17 mouse cellular contexts compared by ENCODE assay signal in genomic region chr1:71609916-71610315, GRCm38 (mm10).
"Had no signal": no experiment of that assay in that cellular context is flagged by ENCODE, and none has a peak within 500 bp of the region (broad histone marks: within the 10 kb centered on the region; RNA-seq: fewer than 3 reads in every experiment).

No protein-coding gene starts in this region.

- H3K4me1 ChIP-seq: stomach, embryonic 15.5 days had no signal

- H3K9ac ChIP-seq: liver, embryonic 14.5 days; stomach, embryonic 15.5 days had no signal

- H3K4me3 ChIP-seq: left cerebral cortex, adult 2 months; stomach, embryonic 15.5 days had no signal

- H3K9me3 ChIP-seq: stomach, embryonic 15.5 days had no signal

- DNase-seq: kidney, adult 2 months; kidney, postnatal 25 days; layer of hippocampus, postnatal 36 days; lung, adult 18-20 months; lung, postnatal 14 days; lung, postnatal 4 days; midbrain, embryonic 14.5 days; right cerebral cortex, adult 18-20 months; right cerebral cortex, postnatal 14 days; spleen, adult 18-20 months; thymus, postnatal 25 days had no signal

- H3K27ac ChIP-seq: kidney, postnatal 0 days; left cerebral cortex, adult 2 months; liver, embryonic 14.5 days; stomach, embryonic 15.5 days had no signal

- H3K27me3 ChIP-seq: stomach, embryonic 15.5 days had no signal

- H3K4me2 ChIP-seq: liver, embryonic 11.5 days; midbrain, embryonic 11.5 days; stomach, embryonic 15.5 days had no signal
